Mouse (Mus musculus) left cerebral cortex, postnatal 4 days (tissue): ENCODE measurements around the gene Cpt1b. TPM values are rescaled to one million over a fixed set of nuclear protein-coding genes. Genes with fewer than 3 reads are reported as not detected.
A peak's percentile ranks its signal among the peaks of the same experiment; 100 is the strongest.
"Not testable (repeated sequence)": the region's sequence is repeated elsewhere in the genome, so short reads cannot be mapped to it uniquely, and the experiment has no call there.

ENCODE experiments used
- DNase-seq: peaks from one replicate; pipeline ENCODE4 v3.0.0-alpha.2; 2022
- intact Hi-C: fragments of 180-260 bp; cut with DNase I; formaldehyde crosslinking; loops from one replicate; pipeline ENCODE4 v1.15.1; 2025
- total RNA-seq, 2 experiments: library from RNA; stranded (reverse); gene quantifications; 2 replicates each; pipeline ENCODE4 v1.2.3; 2021

The Cpt1b gene
- total RNA-seq, 2 experiments from 2014 or later, result 4.0 to 7.6 TPM

GRCm38 (mm10) chr15:89434136-89434535 is 8.5 kb upstream of the Cpt1b start:
- intact Hi-C loops, result no loop called here
- no peak for DNase-seq

- no peak for DNase-seq
- intact Hi-C loops, result no loop called here
These were observed 7.3 kb upstream of the Cpt1b start for GRCm38 (mm10) chr15:89432946-89433345.

DNA sequence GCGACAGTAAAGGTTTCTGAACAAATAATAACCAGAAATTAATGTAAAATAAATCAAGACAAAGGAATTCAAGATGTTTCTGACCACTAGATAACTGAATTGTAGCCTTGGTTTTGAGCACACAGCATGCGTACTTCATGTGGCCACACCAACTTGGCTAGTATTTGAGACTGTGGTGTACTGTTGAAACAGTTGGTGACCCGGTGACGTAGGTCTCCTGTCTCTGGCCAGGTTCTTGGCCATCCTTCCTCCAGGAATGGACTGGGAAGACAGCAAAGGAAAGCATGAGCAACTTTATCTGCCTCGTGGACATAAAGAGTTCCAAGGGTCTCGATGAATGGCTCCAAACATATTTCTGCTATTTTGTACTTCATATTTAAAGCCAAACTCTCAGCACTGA is 6.1 kb upstream of the Cpt1b start:
- DNase-seq, result no peak
- intact Hi-C loops, result no loop called here

GRCm38 (mm10) chr15:89431271-89431670 is 5.6 kb upstream of the Cpt1b start:
- DNase-seq, result no peak
- intact Hi-C loops, result no loop called here

- DNase-seq, intact Hi-C loops: not testable (repeated sequence)
These were observed 5.1 kb upstream of the Cpt1b start for GRCm38 (mm10) chr15:89430771-89431170.

- intact Hi-C loops, result no loop called here
These were observed 4.7 kb upstream of the Cpt1b start for GRCm38 (mm10) chr15:89430341-89430740.

DNA sequence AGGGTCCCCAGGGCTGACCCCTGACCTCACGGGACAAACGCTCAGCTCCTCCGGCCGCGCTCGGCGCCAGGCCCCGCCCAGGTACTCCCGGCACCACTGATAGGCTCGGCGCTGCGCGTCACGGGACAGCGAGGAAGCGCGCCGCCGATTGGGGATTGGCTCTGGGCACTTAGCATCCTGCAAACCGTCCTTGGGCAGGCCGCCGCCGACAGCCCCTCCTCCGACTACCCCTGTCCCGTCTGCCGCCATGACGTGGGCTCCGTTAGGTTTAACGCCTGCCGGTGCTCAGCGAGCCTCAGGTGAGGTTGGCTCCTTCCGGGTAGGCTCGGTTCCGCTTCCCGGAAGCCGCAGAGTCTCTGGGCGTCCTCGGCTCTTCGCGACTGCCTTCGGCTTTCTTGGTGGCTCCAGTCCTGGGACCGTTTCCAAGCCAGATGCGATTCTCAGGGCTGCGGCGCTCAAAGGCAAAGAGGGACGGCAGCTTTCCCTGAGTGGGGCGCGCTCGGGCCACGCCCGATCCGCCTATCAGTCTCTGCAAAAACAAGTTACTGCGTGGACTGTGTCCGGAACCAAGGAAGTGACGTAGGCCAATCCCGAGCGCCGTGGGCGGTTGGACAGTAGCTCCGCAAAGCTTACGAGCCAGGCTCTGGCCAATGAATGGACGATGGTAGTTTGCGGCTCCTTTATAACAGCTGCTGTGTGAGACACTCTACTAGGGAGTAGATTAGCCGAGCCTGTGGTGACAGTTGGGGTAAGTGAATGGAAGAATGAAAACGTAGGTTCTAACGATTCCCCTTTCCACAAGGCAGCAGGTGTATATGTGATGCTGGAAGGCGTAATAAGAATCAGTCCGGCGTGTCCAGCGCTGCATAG is 3.9 kb upstream of the Cpt1b start, which contains the start of the genes C730034F03Rik, Gm44502 and Chkb:
Gene C730034F03Rik (plus strand): TSS at position 238 of the 870 bp plus-strand sequence.
Gene Gm44502 (minus strand): TSS at position 345 of the 870 bp plus-strand sequence.
Gene Chkb (minus strand): TSS at position 557 of the 870 bp plus-strand sequence.
- DNase-seq, result peak; percentile 94
- intact Hi-C loops, result no loop called here

More at GRCm38 (mm10) chr15:89430341-89430740, 4.7 kb upstream of the Cpt1b start:
- DNase-seq, result no peak

DNA sequence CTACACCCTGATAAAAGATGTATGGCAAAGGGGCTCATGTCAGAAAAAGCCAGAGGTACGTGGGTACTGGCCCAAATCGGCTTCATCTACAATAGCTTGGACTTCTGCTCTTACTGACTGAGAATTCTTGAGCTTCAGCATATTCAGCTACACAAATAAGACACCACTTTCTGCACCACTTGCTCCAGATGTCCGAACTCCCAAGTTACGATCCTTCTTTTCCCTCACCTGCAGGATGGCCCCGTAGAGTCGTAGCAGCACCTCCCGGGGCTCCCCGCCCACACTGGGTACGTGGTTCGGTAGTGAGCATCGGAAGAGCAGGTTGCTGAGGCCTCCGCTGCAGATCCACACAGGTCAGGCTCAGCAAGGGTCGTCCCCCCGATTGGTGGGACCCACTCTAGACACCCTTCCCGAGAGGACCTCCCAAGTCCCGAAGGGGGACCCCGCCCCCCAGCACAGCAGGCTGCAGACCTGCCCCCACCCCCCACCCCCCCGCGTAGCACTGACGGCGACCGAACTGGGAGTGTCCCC is 3.2 kb upstream of the Cpt1b start:
- no peak for DNase-seq
- intact Hi-C loops, result no loop called here

GRCm38 (mm10) chr15:89428136-89428790 is 2.6 kb upstream of the Cpt1b start:
- no peak for DNase-seq
- intact Hi-C loops, result no loop called here

DNA sequence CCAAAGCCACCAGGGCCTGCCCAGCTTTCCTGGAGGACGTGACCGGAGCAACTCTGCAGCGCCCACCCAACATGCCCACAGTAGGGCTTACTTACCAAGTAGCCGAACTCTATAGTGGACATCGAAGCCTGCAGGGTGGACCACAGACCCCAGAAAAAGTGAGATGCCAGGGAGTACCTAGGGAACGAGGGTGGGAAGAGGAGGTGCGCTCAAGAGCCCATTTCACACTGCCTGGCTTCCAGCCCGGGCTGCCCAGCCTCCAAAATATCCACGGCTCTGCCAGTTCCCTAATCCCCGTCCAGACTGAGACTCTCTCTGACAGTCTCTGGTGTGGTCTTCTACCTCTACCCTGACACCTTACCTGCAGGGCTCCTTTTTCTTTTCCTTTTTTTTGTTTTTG is 1.1 kb upstream of the Cpt1b start:
- no peak for DNase-seq
- intact Hi-C loops, result no loop called here

DNA sequence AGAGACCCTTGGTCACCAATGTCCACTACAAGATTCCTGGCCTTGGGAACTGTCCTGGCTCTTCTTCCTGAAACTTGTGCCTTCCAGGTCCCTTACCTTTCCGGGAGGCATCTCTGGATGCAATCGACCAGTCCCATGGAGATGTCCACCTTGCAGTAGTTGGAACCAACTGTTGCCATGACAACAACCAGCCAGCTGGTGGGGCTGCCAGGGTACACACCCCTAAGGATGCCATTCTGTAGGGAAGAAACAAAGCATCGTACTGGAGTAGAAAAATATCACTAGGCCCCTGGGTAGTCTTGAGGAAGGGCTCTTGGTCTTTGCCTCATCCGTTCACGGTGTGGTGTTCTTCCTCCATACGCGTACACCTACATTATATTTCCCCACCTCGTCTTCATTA is 1.0 kb downstream of the Cpt1b start:
- no peak for DNase-seq

GRCm38 (mm10) chr15:89421938-89422337 is 3.7 kb downstream of the Cpt1b start:
- intact Hi-C loops, result no loop called here
- no peak for DNase-seq

More for the DNA sequence above, 1.0 kb downstream of the Cpt1b start:
- intact Hi-C loops, result no loop called here

DNA sequence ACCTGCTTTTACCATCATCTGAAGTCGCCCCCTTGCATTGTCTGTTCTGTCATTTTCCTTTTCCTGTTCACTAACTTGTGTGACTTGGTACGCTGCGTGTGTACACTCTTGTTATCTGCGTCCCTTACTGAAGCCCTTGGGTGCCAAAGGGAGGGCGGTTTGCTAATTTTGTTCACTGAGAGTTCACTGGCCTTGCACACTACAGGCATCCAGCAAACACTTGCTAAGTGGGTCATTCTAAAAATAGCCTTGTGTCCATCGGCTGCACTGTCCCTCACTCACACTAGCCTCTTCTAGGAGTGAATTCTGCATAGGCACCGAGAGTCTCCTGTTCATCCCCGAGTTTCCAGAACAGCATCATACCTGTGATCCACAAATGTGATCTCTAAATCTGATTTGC is 10.4 kb downstream of the Cpt1b start:
- intact Hi-C loops, result no loop called here

DNA sequence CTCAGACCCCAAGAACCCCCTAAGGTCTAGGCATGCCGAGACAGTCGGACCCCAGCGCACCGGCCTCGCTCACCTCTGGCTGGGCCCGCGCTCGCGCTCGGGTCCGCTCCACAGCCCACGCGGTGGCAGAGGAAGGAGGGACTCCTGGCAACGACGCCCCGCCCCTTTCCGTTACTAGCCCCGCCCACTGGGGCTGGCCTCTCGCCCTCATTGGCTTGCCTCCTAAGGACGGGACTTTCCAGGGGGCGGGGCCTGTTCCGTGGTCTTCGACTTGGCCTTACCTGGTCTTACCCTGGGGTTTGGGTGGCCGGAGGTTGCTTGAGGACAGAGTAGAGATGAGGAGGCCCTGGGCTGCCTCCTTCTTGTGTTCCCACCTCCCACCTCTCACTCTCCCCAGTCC is 15.5 kb downstream of the Cpt1b start, which contains the start of gene Syce3:
Gene Syce3 (minus strand): TSS at position 386 of the 400 bp plus-strand sequence.
- intact Hi-C loops, result no loop called here
- DNase-seq, result no peak

More for the DNA sequence above, 10.4 kb downstream of the Cpt1b start:
- DNase-seq, result no peak

DNA sequence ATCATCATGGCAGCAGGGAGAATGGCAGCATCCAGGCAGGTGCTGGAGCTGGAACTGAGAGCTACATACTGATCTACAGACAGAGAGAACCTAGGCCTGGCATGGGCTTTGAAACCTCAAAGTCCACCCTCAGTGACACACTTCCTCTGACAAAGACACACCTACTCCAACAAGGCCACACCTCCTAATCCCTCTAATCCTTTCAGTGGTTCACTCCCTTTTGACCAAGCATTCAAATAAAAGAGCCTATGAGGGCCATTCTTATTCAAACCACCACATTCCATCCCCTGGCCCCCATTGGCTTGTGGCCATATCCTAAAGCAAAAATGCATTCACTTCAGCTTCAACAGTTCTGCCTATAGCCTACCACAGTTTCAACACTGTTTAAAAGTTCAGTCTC is 19.0 kb downstream of the Cpt1b start:
- intact Hi-C loops, result no loop called here
- no peak for DNase-seq

DNA sequence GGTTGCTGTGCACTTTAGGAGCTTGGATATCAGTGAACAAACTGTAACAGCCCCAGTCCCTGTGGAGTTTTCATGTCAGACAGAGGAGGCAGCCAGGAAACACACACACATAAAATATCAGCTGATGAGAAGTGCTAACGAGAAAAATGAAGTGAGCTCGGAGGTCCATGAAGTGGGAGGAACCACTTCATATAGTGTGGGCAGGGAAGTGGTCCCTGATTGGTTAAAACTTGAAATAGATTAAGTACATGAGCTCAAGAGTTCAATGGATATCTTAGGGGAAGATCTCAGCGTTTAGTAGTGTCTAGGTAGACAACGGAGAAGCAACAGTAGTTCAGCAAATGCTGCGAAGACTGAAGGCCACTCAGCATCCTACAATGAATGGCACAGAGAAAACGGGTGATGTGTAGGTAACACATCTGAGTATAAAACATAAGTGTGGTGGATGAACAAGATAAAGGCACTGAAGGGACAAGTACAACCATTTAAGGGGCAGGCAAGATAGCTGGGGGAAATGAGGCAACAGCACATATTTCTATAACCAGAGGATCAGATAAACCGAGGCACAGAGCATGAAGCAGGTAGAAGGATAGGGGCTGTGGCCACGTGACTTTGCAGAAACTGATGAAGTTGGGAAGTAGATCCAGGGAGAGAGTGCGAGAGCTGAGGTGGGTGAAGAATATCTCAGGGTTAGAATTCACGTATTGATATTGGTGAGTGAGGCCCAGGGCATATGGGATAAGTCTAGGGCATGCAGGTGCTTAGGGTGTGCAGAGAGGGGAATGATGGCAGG is 20.6 kb downstream of the Cpt1b start:
- intact Hi-C loops, result no loop called here

DNA sequence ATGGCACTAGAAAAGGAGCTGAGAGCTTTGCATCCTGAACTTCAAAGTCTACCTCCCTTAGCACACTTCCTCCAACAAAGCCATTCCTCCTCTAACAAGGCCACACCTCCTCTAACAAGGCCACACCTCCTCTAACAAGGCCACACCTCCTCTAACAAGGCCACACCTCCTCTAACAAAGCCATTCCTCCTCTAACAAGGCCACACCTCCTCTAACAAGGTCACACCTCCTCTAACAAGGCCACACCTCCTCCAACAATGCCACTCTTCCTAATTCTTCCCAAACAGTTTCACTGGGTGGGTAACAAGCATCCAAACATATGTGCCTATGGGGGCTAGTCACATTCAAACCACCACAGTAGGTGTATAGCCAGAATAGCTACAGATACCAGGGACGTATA is 23.2 kb downstream of the Cpt1b start:
- intact Hi-C loops, result no loop called here

More for the DNA sequence above, 20.6 kb downstream of the Cpt1b start:
- no peak for DNase-seq

DNA sequence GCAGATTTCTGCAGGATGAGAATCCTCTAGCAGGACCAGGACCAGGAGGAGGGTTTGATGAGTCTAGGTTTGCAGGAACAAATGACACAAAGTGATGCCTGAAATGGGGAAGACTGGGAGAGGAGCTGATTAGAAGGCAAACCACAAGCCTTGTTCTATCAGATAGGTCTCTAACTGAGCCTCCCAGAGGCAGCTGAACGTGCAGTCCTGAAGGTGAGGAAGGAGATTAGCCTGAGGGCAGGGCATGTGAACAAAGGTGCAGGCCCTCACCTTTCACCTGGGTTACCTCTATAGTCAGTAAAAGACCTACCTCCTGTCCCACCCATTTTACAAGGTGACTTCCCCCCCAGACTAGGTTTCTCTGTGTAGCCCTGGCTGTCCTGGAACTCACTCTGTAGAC is 25.9 kb downstream of the Cpt1b start:
- DNase-seq, result no peak
- intact Hi-C loops, result no loop called here

More for the DNA sequence above, 23.2 kb downstream of the Cpt1b start:
- no peak for DNase-seq

DNA sequence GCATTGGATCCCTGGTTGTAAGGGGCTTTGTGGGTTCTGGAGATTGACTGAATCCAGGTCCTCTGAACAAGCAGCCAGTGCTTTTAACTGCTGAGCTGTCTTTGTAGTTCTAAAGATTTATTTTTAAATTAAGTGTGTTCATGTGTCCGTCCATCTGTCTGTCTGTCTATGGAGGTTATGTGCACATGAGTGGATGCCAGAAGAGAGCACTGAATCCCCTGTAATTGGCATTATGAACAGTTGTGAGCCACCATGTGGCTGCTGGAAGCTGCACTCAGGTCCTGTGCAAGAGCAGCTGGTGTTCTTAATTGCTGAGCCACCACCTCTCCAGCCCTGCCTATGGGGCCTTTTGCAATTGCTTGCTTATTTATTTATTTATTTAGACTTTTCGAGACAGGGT is 27.5 kb downstream of the Cpt1b start:
- peak; percentile 46 for DNase-seq
- intact Hi-C loops, result no loop called here

GRCm38 (mm10) chr15:89396883-89397282 is 28.8 kb downstream of the Cpt1b start:
- no peak for DNase-seq
- intact Hi-C loops, result no loop called here

GRCm38 (mm10) chr15:89390081-89390480 is 35.6 kb downstream of the Cpt1b start:
- intact Hi-C loops, result no loop called here
- DNase-seq, result no peak
